Mouse (Mus musculus) cortical plate, adult 2 months (tissue): ENCODE data around the gene Hoxd10.

ENCODE experiments used
- CTCF ChIP-seq: fragments of 200-500 bp; IDR thresholded peaks from 2 replicates; pipeline ENCODE4 v1.5.1; 2011; ENCODE audit warnings: mild to moderate bottlenecking, control low read depth, low read length; ENCODE audit not compliant: insufficient read depth; ENCODE audit errors: extremely low read depth
- POLR2A ChIP-seq: fragments of 200-500 bp; IDR thresholded peaks from 2 replicates; pipeline ENCODE4 v1.6.1; 2011; ENCODE audit warnings: mild to moderate bottlenecking, low read length, control low read depth; ENCODE audit not compliant: insufficient read depth; ENCODE audit errors: extremely low read depth

- no peak for TF ChIP-seq POLR2A
- TF ChIP-seq CTCF, result no peak
Observed at GRCm38 (mm10) chr2:74725171-74725570, 33.4 kb downstream of the Hoxd10 start.
